Mouse (Mus musculus) E14TG2a.4 (cell line): ENCODE measurements at regions not wholly inside any gene's neighbourhood (a gene's known extent, or its start where the extent isn't known, plus 50 kb on each side); places are given as distances from the start of the nearest gene placed in this dataset.

Source experiments
- CTCF ChIP-seq: conservative IDR thresholded peaks from 2 replicates; pipeline ENCODE4 v1.5.1; 2014; ENCODE audit warnings: low read length
- NANOG ChIP-seq: IDR thresholded peaks from 2 replicates; pipeline ENCODE4 v1.6.1; 2014; ENCODE audit warnings: borderline replicate concordance, low read length, mixed read lengths

DNA sequence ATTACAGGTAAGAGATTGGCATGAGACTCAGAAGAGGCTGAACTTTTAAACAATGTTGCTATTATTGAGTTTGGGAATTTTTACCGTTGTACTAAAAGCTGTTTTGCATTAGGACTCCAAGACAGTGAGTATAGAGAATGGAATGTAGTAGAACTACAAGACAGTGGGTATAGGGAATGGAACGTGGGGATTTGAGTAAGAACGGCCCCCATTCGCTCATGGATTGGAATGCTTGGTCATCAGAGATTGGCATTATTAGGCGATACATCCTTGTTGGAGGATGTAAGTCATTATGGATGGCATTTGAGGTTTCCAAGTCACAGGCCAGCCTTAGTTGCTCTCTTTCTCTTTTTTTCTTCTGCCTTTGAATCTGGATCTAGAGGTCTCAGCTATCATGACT lies 324.0 kb upstream of the 2610001J05Rik start:
- no peak for TF ChIP-seq CTCF
- TF ChIP-seq NANOG = no peak
